Mouse (Mus musculus) forebrain, postnatal 0 days (tissue): ENCODE measurements around the gene Tm2d3. TPM values are rescaled to one million over a fixed set of nuclear protein-coding genes. Genes with fewer than 3 reads are reported as not detected.

ENCODE experiments used
- ATAC-seq: fragments of 200-750 bp; cut with Nextera tagmentation; 2 replicates; pipeline ENCODE4 v1.8.0; 2017; ENCODE audit warnings: mild to moderate bottlenecking, moderate library complexity
- DNase-seq: peaks from one replicate; pipeline ENCODE4 v3.0.0-alpha.2; 2015
- H3K27ac ChIP-seq: fragments of 300-500 bp; sonication (generic); 2 replicates; pipeline ENCODE4 v1.5.1; 2014; ENCODE audit warnings: low read depth, mild to moderate bottlenecking, antibody characterized with exemption, low read length, moderate library complexity, mixed read lengths
- H3K27me3 ChIP-seq: fragments of 300-500 bp; sonication (generic); 2 replicates; pipeline ENCODE4 v1.6.1; 2014; ENCODE audit warnings: mild to moderate bottlenecking, low read length, mixed read lengths; ENCODE audit not compliant: insufficient read depth
- H3K36me3 ChIP-seq: fragments of 300-500 bp; sonication (generic); 2 replicates; pipeline ENCODE4 v1.6.1; 2014; ENCODE audit warnings: mild to moderate bottlenecking, moderate library complexity; ENCODE audit not compliant: insufficient read depth
- H3K4me1 ChIP-seq: fragments of 300-500 bp; sonication (generic); 2 replicates; pipeline ENCODE4 v1.6.1; 2014; ENCODE audit warnings: antibody characterized with exemption; ENCODE audit not compliant: insufficient read depth
- H3K4me2 ChIP-seq: fragments of 300-500 bp; sonication (generic); 2 replicates; pipeline ENCODE4 v1.6.1; 2014; ENCODE audit warnings: low read depth, mild to moderate bottlenecking, moderate library complexity
- H3K4me3 ChIP-seq: fragments of 300-500 bp; sonication (generic); 2 replicates; pipeline ENCODE4 v1.5.1; 2014; ENCODE audit warnings: low read depth, low read length, mixed read lengths
- H3K9ac ChIP-seq: fragments of 300-500 bp; sonication (generic); 2 replicates; pipeline ENCODE4 v1.6.1; 2014; ENCODE audit warnings: mild to moderate bottlenecking
- H3K9me3 ChIP-seq: fragments of 300-500 bp; sonication (generic); 2 replicates; pipeline ENCODE4 v1.6.1; 2016; ENCODE audit warnings: low read length
- CTCF ChIP-seq: sonication (generic); IDR thresholded peaks from 2 replicates; pipeline ENCODE4 v1.5.1; 2016; ENCODE audit warnings: antibody characterized with exemption, control low read depth, low read depth
- WGBS: fragments of 180-500 bp; shearing (Covaris S2); extraction: QIAGEN DNeasy Blood & Tissue Kit; methylation state at CpG from one replicate; pipeline ENCODE4 v1.1.7; 2014; 5-methylcytosine and 5-hydroxymethylcytosine counted together
- polyA plus RNA-seq: library from polyadenylated mRNA; unstranded; fragments of >200 nt; fragmentation: Nextera tagmentation; extraction: Ambion mirVana; gene quantifications from 2 replicates; pipeline ENCODE4 v1.2.1, GENCODE M21; 2015
- total RNA-seq: library from RNA; depleted of rRNA; stranded (reverse); fragments of >200 nt; gene quantifications from 2 replicates; pipeline ENCODE4 v1.2.3, GENCODE M21; 2014

Gene Tm2d3
- total and polyA plus RNA-seq, 2 experiments from 2014 or later, result 94.6 to 105 TPM

DNA sequence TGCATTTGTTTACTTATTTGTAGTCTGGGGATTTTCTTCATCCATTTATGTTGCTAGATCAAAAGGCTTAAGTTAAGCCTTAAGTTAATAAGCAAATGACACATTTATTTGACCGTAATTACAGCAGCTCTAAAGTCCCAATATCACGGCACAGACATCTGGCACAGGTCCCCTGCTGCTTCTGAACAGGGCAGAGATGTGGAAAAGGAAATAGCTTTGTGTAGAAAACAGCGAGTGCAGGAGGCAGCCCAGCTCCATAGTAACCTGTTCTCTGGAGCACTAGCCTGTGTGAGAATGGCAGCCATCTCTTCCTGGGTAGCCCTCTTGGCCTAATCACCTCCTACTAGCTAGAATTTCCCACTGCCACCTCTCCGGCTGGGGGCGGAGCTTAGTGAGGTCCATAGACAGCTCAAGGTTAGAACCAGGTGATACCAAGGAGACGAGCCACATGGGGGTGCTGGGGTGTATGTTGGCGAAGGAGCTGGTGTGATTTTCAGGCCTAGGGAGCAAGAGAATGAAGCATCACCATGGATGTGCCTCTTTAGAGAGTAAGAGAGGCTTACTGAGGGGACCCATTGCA lies 6.6 kb upstream of the Tm2d3 start:
- no peak for DNase-seq
- H3K27ac ChIP-seq, result no peak overlapping the region

DNA sequence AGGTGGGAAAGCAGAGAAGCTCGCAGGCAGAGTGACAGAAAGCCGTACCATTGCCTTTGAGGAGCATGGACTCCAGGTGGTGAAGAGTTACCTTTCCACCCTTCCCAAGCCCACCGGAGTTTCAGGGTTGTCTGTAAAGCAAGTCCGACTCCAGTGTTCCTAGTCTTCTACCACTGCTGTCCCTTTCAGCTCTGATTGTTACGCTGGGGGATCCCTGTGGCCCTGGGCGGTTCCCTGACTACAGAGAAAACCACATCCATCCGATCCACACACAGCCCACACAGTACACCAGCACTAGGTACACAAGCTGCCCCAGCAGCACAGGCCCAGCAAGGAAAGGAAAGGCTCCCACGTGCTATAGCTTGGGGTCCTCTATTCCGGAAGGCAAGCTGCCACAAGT lies 4.3 kb upstream of the Tm2d3 start:
- Histone ChIP-seq H3K27ac (no peak overlapping the region), H3K9me3 (no peaks in the 10 kb centered on the region), H3K4me1 (no peaks in the 10 kb centered on the region), H3K27me3 (no peaks in the 10 kb centered on the region), H3K4me2 (no peak overlapping the region), H3K4me3 (no peak overlapping the region), H3K36me3 (peaks cover 23% of the 10 kb centered on the region), H3K9ac (no peak overlapping the region)
- DNase-seq (no peak), ATAC-seq (no peak)
- WGBS, result 91% methylated on average over 9 of the region's 9 CpGs
- TF ChIP-seq CTCF, result no peak

More for the DNA sequence above, 6.6 kb upstream of the Tm2d3 start:
- Histone ChIP-seq H3K36me3 (peaks cover 28% of the 10 kb centered on the region), H3K4me1 (no peaks in the 10 kb centered on the region), H3K4me3 (no peak overlapping the region), H3K27me3 (no peaks in the 10 kb centered on the region), H3K4me2 (no peak overlapping the region), H3K9ac (no peak overlapping the region), H3K9me3 (no peaks in the 10 kb centered on the region)
- ATAC-seq, result no peak
- 54% methylated on average over 7 of the region's 7 CpGs for WGBS
- no peak for TF ChIP-seq CTCF

DNA sequence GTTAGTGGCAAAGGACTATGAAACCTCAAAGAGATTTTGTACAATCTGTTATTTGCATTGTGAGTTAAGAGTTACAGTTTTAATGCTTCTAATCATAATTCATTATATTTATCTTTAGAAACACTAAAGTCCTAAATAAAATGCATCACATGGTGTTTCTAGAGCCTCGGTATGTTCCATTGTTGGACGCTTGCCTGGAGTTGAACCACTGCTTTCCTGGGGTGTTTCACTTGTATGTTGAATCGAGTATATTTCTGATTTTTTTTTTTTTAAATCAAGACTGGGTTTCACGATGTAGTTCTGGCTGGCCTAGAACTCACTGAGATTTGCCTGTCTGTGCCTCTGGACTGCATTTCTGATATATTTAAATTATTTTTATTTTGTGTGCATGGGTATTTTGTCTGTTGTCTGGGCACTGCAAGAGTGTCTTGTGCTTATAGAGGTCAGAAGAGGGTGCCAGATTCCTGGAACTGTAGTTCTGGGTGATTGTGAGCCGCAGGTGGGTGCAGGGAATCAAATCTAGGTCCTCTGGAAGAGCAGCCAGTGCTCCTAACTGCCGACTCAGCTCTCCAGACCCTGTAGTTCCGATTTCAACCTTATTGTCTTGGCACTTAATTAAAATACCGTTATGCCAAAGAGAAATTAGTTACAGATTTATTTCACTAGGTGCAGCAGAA lies 1.1 kb downstream of the Tm2d3 start:
- H3K36me3 ChIP-seq, result peaks cover 14% of the 10 kb centered on the region
- H3K9ac ChIP-seq, result no peak overlapping the region
- H3K9me3 ChIP-seq, result no peaks in the 10 kb centered on the region
- no peak overlapping the region for H3K4me2 ChIP-seq
- no peaks in the 10 kb centered on the region for H3K27me3 ChIP-seq
- DNase-seq (no peak), ATAC-seq (no peak)
- WGBS, result 81% methylated on average over 8 of the region's 8 CpGs
- no peak for TF ChIP-seq CTCF
- no peak overlapping the region for H3K27ac ChIP-seq
- peaks cover 7% of the 10 kb centered on the region; the same call in 1 of the 2 replicates for H3K4me1 ChIP-seq
- H3K4me3 ChIP-seq, result no peak overlapping the region

DNA sequence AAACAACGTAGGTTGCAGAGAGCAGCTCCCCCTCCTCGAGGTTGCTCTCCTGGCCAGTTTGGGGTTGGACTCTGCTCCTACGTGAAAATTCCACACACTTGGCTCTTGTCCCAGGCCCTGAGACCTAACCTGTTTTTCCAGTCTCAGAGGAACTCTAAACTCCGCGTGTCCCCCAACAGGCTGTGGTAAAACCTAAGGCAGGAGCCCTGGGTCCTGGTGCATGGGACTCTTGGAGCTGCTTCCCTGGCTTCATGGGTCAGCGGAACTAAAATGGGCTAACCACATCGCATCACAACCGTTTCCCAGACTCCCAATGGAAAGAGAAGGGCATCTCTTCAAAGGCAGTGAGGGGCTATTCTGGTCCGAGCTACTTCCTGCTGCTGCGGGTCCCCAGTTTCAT lies 1.9 kb downstream of the Tm2d3 start:
- WGBS, result 1% methylated on average over 10 of the region's 10 CpGs
- H3K4me1 ChIP-seq, result peaks cover 7% of the 10 kb centered on the region; the same call in 1 of the 2 replicates
- H3K4me3 ChIP-seq, result peak overlapping the region; percentile 69
- H3K27me3 ChIP-seq, result no peaks in the 10 kb centered on the region
- DNase-seq (no peak), ATAC-seq (no peak)
- no peaks in the 10 kb centered on the region for H3K9me3 ChIP-seq
- TF ChIP-seq CTCF, result no peak
- peaks cover 14% of the 10 kb centered on the region for H3K36me3 ChIP-seq
- peak overlapping the region; percentile 83 for H3K9ac ChIP-seq
- peak overlapping the region; percentile 68 for H3K4me2 ChIP-seq
- peak overlapping the region; percentile 76 for H3K27ac ChIP-seq

DNA sequence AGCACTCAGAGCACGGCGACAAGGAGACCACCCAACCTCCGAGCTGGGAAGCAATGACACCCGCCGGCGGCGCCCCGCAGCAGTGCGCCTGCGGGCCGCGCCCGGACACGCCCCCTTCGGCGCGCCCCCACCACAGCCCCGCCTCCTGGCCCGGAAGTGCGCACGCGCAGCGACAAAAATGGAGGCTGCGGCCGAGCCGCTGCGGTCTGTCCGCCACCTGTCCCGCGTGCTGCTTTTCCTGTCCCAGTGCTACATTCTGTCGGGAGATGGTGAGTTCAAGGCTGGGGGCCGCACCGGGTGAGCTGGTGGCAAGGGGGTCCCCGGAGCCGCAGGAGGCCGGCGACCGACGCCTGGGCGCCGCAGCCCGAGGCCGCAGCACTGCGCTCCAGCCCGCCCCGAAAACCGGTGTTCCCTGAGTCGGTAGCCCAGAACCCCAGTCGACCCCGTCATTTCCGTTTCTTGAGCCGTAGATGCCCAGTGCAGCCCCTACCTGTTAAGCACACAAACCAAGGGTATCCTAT lies 2.4 kb downstream of the Tm2d3 start:
- Histone ChIP-seq H3K9ac (peak overlapping the region; percentile 83), H3K27me3 (no peaks in the 10 kb centered on the region), H3K4me3 (peak overlapping the region; percentile 69), H3K9me3 (no peaks in the 10 kb centered on the region), H3K36me3 (peaks cover 18% of the 10 kb centered on the region), H3K4me2 (peak overlapping the region; percentile 68), H3K4me1 (peaks cover 7% of the 10 kb centered on the region; the same call in 1 of the 2 replicates), H3K27ac (peak overlapping the region; percentile 76)
- WGBS, result 1% methylated on average over 51 of the region's 52 CpGs
- TF ChIP-seq CTCF, result no peak
- ATAC-seq, result peak; percentile 97
- DNase-seq, result peak; percentile 95

DNA sequence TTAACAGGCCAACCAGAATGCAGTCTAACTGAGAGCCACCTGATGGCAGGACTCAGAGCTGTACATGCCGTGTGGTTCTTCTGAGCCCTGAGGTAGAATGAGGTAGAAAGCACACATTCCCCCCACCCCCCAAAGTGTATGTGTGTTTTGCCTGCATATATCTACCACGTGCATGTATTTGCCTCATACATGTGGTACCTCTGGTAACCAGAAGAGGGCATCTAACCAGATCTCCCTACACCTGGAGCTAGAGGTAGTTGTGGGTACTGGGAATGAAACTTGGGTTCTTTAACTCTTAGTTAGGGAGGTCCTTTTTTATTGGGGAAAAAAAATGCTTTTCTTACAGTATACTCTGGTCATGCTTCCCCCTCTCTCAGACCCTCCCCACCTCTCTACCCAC lies 5.5 kb downstream of the Tm2d3 start:
- Histone ChIP-seq H3K4me1 (peaks cover 7% of the 10 kb centered on the region; the same call in 1 of the 2 replicates), H3K9me3 (no peaks in the 10 kb centered on the region), H3K9ac (no peak overlapping the region), H3K4me3 (no peak overlapping the region), H3K36me3 (peaks cover 45% of the 10 kb centered on the region), H3K27me3 (no peaks in the 10 kb centered on the region), H3K4me2 (no peak overlapping the region), H3K27ac (no peak overlapping the region)
- no peak for ATAC-seq
- peak; percentile 7 for DNase-seq
- peak; percentile 62 for TF ChIP-seq CTCF
- WGBS, result 52% methylated on average over 2 of the region's 2 CpGs

DNA sequence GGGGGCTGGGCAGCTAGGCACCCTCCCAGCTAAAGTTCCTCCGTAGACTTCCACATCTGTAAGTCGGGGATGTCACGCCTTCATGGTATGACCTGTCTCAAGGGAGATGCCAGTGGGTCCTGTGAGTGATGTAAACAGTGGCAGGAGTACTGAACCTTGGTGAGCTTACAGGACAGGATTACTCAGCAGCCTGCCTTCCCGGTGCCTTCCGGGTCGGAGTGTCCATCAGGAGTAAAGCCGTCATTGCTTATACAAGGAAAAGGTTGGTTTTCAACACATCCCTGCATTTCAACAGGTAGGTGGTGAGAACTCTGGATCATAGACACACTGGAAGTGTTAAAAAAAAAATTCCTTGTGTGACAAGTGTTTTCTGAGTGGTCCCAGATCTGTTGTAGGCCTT lies 11.1 kb downstream of the Tm2d3 start:
- 96% methylated on average over 7 of the region's 7 CpGs for WGBS
- Histone ChIP-seq H3K4me2 (no peak overlapping the region), H3K4me1 (peaks cover 3% of the 10 kb centered on the region; the same call in 1 of the 2 replicates), H3K27ac (no peak overlapping the region), H3K9me3 (no peaks in the 10 kb centered on the region), H3K4me3 (no peak overlapping the region), H3K27me3 (no peaks in the 10 kb centered on the region), H3K9ac (no peak overlapping the region), H3K36me3 (peaks cover 48% of the 10 kb centered on the region)
- no peak for TF ChIP-seq CTCF
- ATAC-seq, result no peak
- no peak for DNase-seq
